Mouse (Mus musculus) induced T-regulatory cell, adult 2 months (primary cell): ENCODE data around the gene Per2.

Source experiments
- DNase-seq: peaks from one replicate; pipeline ENCODE4 v3.0.0-alpha.2; 2012; ENCODE audit warnings: low read depth

Gene Per2

DNA sequence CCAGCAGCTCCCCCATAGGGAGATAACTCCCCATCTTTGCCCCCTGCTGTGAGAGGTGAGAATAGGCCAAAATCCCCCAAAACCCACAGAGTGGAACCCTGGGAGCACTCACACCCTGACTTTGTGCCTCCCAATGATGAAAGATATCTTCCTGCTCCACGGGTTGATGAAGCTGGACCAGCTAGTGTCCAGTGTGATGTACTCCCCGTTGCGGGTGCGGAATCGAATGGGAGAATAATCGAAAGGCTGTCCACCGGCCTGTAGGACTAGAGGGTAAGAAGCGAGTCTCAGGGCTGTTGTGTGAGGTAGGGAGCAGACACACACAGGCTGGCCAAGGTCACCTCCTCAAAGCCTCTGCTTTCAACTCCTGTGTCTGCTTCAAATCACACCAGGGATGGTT lies 24.2 kb downstream of the Per2 start:
- DNase-seq = no peak

DNA sequence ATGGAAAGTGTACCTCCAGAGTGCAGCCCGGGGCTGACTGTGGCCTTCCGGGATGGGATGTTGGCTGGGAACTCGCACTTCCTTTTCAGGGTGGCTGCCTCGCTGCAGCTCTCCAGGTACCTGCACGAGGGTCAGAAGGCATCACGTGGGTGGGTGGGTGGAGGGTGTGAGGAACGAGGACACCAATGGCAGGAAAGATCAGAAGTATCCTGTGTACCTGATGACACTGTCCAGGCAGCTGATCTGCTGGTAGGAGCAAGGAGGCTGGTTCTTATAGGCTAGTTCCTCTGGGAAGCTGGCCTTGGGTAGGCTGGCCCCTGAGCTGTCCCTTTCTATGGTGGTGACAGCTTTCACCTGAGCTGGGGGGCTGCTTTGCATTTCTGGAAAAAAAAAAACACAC lies 28.4 kb downstream of the Per2 start:
- DNase-seq = no peak

DNA sequence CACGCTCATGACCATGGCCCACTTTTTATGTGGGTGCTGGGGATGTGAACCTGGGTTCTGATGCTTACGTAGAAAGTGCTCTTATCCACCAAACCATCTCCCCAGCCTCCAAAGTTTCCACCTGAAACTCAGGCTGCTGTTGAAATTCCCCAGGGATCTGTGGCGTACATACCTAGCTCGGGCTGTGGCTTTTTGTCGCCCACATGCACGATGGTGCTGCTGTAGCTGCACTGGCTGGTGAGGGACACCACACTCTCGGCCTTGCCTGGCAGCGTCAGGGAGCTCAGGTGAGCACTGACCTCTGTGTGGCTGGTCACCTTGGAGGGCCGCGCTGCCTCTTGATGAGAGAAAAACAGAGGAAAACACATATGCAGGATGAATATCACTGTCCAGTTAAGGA lies 29.9 kb downstream of the Per2 start:
- no peak for DNase-seq

DNA sequence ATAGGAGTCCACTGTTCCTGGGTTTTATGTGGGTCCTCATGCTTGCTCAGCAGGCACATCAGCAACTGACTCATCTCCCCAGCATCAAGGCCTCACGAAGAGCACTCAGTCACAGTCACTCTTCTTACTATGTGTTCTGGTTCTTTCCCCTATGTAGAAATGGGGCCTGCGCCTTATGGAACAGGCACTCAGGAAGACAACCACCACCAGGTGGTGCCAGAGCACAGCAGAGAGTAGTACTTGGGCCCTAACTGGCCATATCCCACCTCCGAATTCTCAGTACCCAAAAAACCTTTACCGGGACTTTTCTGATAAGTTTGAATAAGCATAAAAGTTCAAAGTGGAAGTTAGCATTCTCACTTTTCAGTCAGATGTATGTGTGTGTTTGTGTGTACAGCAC lies 30.5 kb downstream of the Per2 start:
- peak; percentile 81 for DNase-seq

DNA sequence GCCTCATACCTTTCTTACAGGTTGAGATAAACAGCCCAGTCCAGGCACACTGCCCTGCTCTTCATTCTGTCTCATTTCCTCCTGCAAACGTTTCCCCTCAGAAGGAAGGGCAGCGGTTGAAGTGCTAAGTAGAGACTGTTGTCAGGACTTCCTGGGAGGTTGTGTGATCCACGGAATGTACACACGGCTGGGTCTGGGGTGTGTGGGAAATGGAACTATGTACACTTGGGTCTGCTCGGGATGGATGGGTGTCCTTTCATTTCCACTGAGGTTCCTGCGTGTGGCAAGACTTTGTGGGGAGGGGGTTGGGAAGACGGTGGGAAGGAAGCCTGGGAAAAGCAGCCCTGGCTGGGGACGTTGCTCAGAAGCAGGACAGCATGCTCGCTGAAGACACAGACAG lies 32.7 kb downstream of the Per2 start:
- no peak for DNase-seq

DNA sequence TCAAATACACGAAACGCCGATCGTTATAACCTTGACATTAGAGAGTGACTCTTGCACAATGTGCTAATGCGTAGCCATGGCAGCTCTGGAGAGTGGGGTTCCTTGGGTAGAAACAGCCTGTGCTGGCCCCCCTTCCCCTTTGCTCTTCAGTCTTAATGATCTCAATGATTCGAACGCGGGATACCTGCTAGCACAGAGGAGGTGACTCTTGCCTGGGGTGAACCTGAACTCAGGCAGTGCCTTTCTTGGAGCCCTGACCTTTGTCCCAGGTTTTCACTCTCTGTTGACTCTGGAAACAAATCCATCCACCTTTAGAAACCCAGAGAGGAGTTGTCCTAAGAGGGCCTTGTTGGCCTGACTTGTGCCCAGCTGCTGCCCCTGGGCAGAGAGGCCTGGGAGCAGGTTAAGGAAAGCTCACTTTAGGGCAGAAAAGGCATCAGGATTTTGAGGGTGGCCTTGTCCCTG lies 38.5 kb downstream of the Per2 start:
- no peak for DNase-seq

DNA sequence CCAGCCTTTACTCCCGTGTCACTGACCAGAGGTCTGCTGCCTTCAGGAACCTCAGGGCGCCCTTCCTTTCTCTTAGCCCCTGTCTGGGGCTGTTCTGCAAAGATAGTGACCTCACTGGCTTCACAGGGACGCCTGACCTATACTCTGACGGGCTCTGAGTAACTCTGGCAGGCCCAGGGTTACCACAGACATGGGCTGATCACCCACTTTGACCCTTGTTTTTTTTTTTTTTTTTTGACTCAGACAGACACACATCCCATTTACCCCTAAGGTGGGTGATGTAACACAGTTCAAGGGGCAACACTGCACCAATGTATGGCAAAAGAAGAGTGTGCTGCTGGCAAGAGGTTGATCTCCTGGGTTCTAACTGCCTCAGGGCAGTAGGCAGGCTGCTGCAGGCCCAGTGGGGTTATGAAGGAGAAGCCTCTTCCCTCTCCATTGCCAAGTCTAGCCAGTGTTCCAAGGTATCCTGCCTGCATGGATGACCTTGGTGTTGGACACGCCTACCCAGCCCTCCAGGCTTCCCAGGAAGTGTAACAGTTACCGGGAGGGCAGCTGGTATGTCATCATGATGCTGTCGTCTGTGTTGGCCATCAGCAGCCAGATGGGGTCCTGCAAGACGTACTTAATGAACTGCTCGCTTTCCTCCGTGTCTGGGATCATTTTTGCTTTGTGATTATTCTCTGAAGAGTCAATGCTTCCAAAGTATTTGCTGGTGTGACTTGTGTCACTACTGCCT lies 39.1 kb downstream of the Per2 start:
- DNase-seq = no peak

DNA sequence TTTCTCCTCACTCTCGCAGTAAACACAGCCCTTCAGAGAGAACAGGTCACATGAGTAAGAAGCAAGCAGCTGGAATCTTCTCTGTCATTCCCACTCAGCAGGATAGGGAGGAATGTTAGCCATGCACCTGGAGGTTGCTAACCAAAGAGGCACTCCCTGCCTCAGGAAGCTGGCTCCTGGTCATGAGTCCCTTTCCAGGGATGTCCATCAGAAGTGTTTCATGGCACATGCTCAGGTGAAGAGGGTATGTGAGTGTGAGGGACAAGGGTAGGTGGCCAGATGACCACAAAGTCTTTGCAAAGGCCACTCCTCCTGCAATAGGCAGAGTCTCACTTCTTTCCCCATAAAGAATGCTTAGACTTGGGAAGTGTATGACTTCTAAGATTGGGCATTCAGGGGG lies 41.1 kb downstream of the Per2 start:
- DNase-seq = no peak

DNA sequence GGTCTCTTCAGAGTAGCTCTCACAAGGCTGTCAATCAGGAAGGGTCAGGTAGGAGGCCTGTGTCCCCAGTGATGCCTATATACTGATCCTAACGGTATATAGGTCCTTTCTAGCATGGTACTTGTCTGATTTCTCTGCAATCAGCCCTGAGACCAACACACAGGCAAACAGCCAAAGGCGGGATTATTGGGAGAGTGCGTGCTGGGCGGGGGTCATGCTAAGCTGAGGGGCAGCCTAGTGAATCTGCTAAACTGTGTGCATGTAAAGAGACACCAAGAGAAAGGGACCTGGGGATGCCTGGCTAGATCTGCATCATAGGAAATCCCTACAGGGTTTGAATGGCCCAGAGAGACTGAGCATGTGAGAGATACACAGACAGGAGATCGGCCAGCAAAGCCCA lies 43.8 kb downstream of the Per2 start:
- no peak for DNase-seq

DNA sequence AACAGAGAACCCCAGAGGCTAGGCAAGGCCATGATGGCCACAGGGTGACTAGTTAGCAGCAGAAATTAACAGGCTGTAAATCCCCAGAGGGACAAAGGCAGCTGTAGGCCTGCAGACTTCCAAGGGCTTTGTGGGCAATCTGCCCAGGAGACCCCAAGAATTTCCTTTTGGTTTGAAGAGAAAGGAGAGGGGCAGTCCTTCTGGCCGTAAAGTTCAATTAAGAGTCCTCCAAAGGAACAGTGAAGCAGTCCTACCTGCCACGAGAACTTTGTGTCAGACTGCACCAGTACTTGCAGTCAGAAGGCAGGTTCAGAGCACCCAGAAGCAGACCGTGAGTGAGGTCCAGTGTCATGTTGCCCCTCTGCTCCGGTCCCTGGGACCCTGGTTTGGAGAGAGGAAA lies 44.2 kb downstream of the Per2 start:
- no peak for DNase-seq

DNA sequence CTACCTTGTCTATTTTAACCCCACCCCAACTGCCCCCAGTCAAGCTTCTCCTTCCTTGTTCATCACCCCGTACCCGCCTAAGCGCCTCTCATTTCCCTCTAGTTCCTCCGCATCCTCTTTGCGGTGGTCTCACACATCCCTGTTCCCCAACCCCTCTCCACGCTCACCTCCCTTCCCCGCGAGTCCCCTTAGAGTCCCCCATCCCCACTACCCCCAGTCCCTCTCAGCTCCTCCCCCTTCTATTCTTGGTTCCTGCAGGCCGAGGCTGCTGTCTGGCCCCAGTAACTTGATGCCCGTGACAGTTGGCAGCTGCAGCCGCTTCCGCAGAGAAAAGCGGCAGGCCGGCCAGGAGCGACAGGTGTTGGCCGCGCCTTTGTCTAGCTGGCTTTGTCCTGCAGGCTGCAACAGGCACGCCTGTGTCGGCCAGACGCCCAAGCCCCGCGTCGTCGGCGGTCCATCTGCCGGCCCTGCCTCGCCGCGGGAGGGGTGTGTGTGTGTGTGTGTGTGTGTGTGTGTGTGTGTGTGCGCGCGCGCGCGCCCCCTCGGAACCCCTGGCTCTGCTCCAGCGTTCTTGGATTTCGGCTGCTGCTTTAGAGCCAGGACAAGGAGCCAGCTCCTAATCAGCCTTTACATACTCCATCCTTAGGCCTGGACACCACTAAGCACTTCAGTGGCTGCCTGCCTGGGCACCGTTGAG lies 45.1 kb downstream of the Per2 start, which contains the start of gene Hes6:
Gene Hes6, minus strand, starts transcription at position 141 of the 697 bp plus-strand sequence.
- DNase-seq = peak; percentile 65

DNA sequence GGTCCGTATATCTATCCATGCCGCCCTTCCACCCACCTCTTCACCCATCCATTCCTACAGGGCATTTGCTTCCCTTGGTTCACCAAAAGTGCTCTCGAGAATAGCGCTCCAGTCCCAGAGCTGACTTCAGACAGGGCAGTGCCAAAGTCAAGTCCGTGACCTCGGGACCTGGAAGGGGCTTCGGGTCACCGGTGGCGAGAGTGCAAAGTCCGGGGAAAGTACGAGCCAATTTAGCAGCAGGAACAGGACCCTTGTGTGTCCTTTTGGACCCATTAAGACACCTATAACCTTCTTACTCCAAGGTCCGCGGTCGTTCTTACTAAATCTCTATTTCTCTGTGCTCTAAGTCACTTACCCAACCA lies 45.6 kb downstream of the Per2 start:
- DNase-seq = no peak

DNA sequence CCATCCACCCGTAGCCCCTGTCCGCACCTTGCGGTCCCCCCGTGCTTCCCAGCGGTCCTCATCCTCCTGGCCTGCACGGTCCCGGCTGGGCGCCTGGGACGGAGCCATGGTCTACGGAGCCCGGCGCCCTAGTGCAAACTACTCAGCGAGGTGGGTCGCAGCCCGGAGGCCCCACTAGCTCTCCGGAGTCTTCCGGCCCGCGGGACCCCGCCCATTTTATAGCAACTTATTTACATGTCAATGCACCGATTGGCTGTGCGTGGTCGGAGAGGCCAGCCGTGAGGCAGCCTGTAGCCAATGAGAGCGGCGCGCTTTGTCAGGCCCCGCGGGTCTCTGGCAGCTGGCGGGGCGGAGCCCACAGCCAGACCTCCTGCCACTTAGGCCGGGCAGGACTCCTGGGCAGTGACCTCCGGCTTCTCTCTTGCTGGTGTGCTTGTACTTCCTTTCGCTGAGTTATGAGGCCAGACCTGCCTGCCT lies 46.1 kb downstream of the Per2 start:
- peak; percentile 96 for DNase-seq

DNA sequence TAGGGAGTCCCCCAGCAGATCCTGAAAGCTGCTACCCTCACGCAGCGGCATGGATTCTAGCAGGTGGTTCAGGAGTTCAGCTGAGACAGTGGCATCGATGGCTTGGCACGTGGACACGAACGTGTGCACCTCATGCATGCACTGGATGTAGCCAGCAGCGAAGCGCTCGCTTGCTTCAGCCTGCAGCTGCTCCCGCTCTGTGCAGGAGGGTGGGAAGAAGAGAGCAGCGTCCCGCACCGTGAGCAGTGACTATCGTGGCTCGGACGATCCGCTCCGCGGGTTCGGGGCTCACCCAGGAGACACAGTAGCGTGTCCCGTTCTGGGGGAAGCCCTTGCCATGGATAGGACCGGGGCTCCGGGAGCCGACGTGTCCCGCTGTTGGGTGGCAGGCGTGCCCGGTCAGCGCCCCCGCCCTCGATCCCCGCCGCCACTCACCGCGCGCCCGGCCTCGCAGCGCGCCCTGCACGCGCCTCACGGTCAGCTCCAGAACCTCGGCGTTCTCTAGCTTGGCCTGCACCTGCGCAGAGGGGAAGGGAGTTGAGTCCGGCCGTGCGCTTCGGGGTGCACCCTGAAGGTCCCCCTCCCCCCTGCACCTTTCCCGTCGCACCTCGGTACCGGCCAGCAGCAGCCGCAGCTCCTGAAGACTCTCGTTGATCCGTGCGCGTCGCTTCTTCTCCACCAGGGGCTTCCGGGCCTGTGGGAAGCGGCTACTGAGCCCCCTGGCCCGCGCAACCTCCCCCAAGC lies 46.7 kb downstream of the Per2 start:
- no peak for DNase-seq

DNA sequence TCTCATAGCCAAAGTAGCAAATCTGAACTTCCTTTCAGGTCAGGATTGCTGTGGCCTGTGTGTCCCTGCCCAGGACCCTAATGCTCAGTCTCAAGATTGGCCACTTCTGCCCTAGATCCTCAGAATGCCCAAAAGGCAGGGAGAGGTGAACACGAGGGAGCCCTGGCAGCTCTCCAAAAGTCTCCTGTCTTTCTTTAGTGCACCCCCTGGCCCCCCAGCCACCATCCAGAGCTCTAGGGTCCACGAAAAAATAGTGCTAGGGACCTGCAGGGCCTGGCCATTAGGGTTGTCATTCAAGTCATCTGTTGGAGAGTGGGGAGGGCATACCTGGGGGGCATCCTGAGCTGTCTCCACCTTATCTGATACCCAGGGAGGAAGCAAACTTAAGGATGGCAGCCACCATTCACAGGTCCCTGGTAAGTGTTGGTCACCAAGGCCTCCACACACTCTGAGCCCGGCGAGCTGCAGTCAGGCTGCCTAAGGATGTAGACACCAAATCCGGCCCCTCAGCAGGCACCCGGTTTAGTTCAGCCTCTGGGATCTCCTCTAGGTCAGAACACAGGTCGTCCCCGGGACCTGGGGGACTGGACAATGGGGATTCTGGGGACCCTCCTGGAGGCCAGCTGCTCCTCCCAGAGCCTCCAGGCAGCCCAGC lies 47.4 kb downstream of the Per2 start:
- DNase-seq = no peak

DNA sequence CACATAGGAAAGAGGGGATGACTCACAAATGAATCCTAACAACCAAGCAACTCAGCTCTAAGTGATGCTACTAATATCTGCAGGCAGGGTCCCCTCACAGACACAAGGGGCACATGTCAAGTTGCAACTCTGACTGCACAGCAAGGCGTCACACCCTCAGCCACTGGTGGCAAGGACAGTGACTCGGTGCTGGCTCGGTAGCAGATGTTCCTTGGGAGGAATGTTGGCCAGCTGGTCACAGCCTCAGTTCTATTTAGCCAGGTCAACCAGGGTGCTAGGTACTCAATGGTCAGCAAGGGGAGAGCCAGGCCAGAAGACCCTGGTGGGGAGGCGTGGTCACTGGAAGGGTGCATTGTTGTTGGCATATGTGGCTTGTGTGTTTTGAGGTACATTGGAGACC lies 51.3 kb downstream of the Per2 start:
- DNase-seq = no peak

DNA sequence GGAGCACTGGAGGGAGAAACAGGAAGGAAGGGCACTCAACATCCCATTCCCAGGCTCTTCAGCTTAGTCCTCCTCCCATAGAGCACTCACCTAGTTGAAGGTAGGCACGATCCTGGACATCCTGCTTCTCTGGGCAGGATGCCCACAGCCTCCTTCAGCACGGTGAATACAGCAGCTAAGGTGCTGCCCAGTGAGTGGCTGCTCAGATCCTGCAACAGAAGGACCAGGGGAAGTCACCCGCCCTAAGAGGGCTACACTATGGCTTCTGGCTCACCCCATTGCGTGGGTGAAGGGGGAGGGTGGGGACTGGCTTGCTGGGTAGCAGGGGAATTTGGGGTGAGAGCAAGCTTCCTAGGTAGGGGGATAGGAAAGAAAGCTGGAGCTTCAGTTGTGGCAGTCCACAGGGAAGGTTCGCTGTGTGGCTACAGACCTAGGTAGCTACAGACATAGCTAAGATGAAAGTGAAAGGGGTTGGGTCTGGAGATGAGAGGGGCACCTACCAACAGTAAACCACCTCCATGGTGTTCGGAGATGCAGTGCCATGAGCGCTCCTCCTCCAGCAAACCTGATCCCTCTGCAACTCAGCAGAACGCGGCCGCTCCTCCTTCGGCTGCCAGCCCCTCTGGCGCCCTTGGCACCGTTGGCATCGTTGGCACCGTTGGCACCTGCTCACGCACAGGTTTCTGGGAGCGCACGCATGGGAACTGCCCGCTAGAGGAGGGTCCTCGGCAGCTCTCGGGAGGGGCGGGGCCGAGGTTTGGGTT lies 53.5 kb downstream of the Per2 start:
- DNase-seq = peak; percentile 39

DNA sequence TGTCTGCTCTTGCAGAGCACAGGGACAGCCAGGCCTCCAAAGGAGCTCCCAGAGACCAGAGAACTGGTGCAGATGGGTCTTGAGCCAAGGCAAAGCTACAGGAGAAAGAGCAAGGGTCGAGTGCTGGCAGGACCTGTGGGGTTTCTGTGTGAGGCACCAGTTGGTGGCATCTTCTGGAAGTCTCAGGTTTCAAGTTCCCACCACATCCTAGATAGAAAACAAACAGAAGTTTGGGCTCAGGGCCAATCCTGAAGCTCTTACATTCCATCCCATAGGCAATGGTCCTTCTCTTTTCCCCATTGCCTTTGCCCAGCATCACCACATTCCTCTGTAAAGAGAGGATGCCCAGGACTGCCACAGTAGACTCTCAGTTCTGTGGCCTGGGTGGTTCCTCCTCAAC lies 54.1 kb downstream of the Per2 start:
- DNase-seq = no peak

DNA sequence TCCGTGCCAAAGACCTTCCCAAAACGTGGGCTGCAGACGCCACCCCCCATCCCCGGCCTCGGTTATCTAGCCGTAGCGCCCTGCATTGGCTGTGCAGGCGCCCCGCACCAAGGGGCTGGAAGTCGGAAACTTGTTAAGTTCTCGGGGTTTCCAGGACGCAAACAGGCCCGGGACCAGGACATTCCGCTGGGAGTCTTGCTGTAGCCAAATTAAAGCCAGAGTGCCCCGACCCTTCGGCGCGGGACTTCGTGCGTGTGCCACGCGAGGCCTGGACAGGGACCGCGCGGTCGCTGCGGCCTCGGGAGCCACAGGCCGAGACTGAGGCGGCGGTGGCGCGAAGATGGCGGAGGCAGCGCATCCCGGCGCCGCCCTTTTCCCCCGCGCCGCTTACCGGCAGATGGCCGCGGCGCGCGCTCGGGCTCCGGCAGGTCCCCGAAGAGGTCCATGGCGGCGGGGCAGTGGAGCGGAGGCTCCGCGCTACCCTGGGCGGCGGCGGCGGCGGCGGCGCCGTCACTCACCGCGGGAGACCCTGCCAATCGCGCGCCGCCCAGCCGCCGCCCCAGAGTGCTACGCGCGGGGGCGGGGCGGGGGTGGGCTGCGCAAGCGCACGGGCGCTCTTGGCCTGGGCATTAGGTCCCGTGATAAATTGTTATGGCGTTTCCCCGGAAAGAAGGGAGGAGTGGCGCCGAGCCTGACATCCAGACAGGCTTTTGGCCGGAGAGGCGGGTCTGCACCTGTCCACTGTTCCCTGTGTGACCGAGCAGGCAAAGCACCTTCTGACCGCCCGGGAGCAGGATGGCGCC lies 60.7 kb downstream of the Per2 start, which contains the start of gene Ilkap:
Gene Ilkap, minus strand, starts transcription at position 556 of the 803 bp plus-strand sequence.
- peak; percentile 92 for DNase-seq

DNA sequence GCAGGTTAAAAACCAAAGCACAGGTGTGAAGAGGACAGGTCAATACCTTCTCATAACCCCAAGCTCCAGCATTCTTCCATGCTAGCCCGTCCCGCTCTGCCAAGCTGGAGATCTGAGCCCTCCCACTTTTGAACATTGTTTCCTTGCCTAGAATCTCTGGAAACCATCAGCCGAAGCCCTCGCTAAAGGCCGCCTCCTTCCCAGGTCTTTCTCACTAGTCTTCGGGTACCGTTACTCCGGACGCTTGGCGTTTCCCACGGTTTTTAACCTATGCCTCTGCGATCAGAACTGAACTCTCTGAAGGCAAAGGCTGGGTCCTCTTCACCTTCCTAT lies 61.2 kb downstream of the Per2 start:
- no peak for DNase-seq

DNA sequence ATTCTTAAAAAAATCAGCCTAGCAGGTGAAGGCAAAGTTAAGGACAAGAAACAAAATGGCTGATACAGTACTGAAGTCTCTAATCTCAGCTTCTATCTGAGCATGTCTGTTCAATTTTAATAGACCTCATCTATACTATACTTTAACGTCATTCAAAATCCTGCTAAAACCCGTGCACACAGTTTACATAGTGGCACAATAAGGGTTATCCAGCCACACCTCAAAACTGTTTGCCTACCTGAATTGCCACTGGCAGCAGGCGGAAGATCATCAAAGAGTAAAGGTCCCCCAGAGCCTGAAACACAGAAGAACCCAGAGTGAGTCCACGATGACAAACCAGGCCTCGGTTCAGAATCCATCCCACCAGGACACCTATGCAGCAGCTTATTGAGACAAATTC lies 68.8 kb downstream of the Per2 start:
- no peak for DNase-seq
